Mouse (Mus musculus) Muller cell, postnatal 12 days (primary cell): ENCODE data around the gene Tenm2.

Experiments
- DNase-seq: peaks from one replicate; pipeline ENCODE4 v3.0.0-alpha.2; 2015; ENCODE audit errors: inconsistent ontology term

Gene Tenm2

DNA sequence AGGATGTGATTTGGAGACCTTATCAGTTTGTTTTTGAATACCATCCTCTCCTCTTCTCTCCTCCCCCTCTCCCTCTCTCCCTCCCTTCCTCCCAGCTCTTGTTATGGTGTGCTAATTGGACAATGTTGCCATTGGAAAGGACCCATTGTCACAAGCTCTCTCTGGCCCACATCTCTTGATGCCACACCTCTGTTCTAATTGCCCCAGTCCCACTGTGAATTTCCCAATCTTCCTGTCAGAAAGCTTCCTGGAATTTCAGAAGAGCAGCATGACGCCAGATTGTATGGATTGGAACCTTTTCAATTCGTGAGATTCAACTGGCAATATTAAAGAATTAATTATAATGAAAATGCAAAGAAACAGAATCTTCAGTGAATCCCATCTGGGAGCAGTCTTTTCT is 128.7 kb downstream of the Tenm2 start:
- DNase-seq, result peak; percentile 19

DNA sequence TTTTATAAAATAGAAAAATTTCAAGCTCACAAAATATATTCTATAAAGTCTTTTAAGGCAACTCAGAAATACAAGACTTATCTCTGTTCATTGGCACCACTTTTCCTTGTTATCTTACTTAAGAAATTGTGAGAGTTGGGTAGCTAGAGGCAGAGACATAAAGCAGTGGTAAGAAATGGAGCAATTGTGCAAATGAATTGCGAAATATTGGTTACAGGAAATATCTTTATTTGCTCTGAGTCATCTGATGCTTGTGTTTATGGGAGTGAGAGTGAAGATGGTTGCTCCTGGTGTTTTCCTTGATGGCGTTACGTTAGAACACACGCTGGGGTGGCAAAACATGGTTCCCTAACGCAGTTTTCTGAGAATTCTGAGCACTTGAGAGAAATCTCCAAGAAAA is 156.4 kb downstream of the Tenm2 start:
- no peak for DNase-seq

DNA sequence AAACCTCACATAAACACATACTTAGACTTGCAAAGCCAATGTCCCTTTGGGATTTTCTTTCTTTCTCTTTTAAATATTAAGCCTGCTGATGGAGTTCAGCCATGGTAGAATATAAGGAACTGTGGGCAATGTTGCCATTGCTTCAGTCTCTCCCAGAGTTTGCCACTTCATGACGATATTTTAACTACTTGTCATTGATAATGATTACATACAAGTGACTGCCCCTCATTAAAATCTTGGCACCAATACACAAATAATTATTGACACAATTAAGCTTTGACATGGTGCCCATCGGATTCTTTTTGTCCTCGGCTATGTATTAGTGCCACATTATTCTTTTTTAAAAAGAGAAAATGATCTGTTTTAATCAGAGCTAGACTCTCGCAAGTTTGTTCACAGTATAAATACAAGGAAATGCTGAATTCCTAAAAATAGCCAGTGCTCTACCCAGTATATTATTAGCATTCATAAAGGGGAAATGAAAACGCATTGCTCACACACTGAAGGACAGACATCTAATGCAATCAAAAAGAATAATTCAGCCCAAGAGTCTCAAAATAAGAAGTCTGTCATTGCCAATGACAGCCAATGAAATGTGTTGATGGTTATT is 158.7 kb downstream of the Tenm2 start:
- DNase-seq, result peak; percentile 43

- no peak for DNase-seq
Observed at GRCm38 (mm10) chr11:37075349-37075748, 160.4 kb downstream of the Tenm2 start.

DNA sequence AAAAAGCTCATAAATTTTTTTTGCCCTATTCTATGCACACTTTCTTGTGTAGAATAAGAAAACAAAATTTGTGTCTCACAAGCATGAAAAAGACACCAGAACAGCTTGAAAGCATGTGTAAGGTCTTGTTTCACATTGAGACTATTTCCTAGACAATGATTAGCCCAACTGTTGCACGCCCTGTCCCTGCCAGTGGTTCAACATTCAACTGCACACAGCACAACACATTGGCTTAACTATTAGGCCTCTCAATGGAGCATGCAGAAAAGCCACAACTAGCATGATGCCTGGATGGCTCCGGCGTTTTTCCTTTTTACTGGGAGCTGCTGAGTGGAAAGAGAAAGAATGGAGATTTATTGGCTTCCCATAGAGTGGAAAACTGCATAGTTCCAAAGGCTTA is 170.3 kb downstream of the Tenm2 start:
- no peak for DNase-seq

DNA sequence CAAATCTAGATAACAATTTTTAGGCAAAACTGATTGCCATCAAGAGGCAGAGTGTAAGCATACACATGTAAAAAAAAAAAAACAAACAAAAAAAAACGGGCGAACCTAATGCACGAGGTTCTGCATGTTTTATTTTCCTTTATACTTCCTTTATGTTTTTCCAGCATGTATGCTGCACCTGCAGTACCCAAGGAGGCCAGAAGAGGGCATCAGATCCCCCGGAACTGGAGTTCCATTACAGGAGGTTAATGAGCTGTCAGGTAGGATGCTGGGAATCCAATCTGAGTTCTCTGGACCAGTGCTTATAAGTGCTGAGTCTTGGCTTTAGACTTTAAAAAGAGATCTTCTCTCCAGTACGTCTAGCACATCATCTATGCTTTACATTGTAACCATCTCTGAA is 189.1 kb downstream of the Tenm2 start:
- DNase-seq, result no peak

- no peak for DNase-seq
Observed at GRCm38 (mm10) chr11:37041259-37041658, 194.5 kb downstream of the Tenm2 start.

- DNase-seq, result peak; percentile 88
Observed at GRCm38 (mm10) chr11:37039283-37039682, 196.5 kb downstream of the Tenm2 start.

DNA sequence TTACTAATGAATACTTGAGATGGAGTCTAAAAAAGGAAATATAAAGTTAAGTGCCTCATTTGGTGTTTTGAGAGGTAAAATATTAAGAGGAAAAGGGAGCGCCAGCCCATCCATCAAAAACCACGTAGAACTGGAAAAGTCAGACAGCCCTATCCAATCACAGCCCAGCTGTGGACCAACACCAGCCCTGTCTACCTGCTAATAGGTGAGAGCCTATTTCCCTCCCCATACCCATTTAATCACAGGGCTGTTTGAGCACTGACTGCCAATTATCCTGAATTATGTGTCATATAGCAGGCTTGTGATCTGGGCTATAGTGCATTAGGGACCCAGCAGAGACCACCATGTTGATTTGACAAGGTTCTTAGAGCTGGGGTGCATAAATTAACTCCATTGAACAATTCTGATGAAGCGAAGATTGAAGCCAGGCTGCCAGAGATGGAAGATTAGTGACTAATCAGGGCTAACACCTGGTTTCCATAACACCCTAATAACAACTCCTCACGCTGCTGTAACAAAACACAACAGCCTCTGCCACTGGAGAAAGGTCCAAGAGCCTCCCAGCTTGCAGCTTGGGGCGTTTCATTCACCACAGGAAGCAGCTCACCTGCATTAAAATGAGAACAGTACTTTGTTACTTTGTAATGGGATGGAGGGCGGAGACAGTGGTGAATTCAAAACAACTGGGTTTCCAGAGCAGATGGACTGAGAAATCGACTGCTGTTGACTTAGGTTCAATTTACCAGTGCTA is 204.3 kb downstream of the Tenm2 start:
- DNase-seq, result no peak

GRCm38 (mm10) chr11:37011900-37012299 is 223.9 kb downstream of the Tenm2 start:
- no peak for DNase-seq

DNA sequence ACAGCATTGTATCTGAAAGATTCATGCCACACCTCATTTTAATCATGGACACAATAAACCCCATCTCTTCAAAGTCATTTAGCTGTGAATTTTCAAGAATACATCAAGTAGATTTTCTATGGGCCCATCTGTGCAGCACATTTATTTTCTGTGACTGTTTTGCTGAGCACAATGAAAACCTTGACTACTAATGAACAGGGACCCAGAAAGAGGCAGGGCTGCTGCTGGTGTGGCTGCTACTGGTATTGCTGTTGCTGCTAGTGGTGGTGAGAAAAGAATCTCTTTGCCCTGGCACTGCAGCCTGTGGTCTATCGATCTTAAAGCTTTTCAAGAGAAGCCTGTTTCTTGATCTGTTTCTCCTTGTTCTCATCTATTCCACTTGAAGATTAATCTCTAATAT is 226.5 kb downstream of the Tenm2 start:
- DNase-seq, result no peak

DNA sequence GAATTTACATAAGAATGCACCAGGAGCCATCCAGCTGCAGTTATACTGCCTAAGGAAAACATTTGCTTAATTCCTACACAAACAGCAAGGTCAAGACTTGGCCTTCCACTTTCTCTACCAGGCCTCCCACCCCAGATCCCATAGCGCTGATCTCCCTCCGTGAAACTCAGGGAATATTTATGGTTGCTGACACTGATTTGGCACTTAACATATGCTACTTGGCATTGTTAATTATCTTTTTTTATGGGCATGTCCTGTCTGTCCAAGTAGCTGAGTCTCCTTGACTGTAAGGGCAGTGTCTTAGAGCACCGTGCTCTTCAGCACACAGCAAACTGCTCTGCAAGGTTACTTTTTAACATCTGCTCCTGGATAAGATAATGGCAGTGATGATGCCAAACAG is 238.1 kb downstream of the Tenm2 start:
- no peak for DNase-seq

- DNase-seq, result peak; percentile 6
Observed at GRCm38 (mm10) chr11:36990895-36991294, 244.9 kb downstream of the Tenm2 start.

DNA sequence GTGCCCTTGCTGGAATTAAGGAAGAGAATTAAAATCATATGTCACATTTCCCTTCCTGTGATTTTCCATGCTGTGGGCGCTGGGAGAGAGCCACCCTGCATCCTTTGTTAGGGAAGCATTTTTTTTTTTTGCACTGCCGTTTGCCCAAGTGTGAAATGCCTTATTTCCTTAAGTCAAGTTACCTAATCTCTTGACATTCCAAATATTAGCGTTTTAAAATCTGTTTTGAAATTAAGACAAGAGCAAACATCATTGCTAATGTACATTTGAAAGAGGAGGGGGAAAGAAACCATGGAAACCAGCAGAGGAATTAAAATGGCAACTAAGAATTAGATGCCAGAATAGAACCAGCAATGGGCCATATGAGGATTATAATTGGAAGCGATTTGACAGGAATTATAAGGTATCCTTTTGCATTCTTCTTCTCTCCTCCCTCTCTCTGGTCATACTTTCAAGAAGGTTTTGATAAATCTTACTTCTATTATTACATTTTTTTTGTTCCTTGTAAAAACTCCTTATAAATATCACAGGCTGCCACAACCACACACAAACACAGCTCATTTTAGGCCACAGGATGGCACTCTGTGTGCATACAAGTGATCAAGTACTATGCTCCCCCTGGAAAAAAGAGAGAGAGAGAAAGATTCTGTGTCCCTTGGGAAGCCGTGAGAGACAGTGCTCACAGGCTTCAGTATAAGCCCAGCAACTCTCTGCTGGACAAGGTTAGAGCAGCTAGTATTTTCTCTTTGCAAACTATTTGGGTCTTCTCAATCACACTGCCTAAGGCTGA is 246.8 kb downstream of the Tenm2 start:
- DNase-seq, result peak; percentile 43

GRCm38 (mm10) chr11:36974142-36974541 is 261.6 kb downstream of the Tenm2 start:
- DNase-seq, result no peak

- DNase-seq, result no peak
Observed at GRCm38 (mm10) chr11:36958102-36958501, 277.7 kb downstream of the Tenm2 start.

DNA sequence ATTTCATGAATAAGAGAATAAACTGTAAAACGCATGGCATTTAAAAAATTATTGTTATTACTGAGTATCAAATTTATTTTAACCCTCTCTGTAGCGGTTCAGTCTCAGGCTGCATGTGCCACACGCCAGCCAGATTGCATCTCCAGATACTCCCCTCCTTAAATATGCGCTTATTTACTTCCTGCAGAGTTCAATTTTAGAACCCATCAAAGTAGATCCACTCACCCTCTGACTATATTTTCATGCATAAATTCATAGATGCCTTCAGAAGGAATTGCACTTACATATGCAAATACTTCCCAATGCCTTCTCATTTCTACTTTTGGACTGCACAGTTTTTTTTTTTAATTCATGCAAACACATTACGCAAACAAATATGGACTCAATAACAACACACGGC is 294.3 kb downstream of the Tenm2 start:
- no peak for DNase-seq

- DNase-seq, result no peak
Observed at GRCm38 (mm10) chr11:36940557-36941110, 295.1 kb downstream of the Tenm2 start.

DNA sequence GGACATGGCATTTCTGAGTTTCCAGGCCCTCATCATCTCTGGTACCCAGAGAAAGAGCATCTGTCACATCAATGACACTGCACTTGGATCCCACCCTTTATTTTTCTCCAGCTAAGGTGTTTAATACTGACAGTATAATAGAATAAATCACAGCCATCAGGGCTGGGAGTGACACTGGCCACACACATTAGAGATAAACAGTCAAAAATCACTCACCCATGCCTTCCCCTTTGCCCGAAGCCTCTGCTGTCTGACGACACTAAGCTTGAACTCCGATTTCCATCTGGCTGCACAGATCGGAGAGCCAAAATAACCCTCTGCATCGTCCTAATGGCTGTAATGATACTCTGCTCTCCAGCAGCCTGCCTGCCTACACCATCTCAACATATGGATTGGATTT is 305.9 kb downstream of the Tenm2 start:
- no peak for DNase-seq

GRCm38 (mm10) chr11:36926705-36927406 is 308.9 kb downstream of the Tenm2 start:
- no peak for DNase-seq

- DNase-seq, result no peak
Observed at GRCm38 (mm10) chr11:36919301-36919700, 316.5 kb downstream of the Tenm2 start.

DNA sequence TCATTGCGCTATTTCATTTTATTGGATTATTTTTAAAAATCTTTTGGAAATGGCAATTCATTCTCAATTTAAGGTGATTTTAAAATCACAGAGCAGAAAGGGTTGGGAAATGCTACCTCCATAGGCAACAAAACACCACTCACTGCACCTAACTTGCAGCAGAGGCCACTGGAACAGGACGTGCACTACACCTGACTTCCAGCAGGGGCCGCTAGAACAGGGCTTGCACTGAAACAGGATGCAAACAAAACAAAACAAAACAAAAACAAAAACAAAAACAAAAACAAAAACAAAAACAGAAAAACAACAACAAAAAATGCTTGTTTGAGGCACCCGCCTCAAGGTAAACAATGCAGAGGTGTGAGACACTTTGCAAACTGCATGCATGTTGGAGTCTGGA is 324.4 kb downstream of the Tenm2 start:
- no peak for DNase-seq
